Mouse (Mus musculus) hindbrain, embryonic 15.5 days (tissue): ENCODE measurements around the gene Gm8909. TPM values are rescaled to one million over a fixed set of nuclear protein-coding genes. Genes with fewer than 3 reads are reported as not detected.
"Not testable (repeated sequence)": the region's sequence is repeated elsewhere in the genome, so short reads cannot be mapped to it uniquely, and the experiment has no call there.

Experiments used
- ATAC-seq: fragments of 200-750 bp; cut with Nextera tagmentation; 2 replicates; pipeline ENCODE4 v1.8.0; 2017; ENCODE audit warnings: low read depth, moderate number of reproducible peaks, moderate TSS enrichment; ENCODE audit not compliant: low FRiP score
- H3K27ac ChIP-seq: fragments of 300-500 bp; sonication (generic); replicated peaks from 2 replicates; pipeline ENCODE4 v1.5.1; 2015; ENCODE audit warnings: mild to moderate bottlenecking, inconsistent platforms
- H3K27me3 ChIP-seq: fragments of 300-500 bp; sonication (generic); 2 replicates; pipeline ENCODE4 v1.6.1; 2015; ENCODE audit warnings: control low read depth, inconsistent platforms
- H3K36me3 ChIP-seq: fragments of 300-500 bp; sonication (generic); 2 replicates; pipeline ENCODE4 v1.6.1; 2015; ENCODE audit warnings: control low read depth, inconsistent platforms
- H3K4me1 ChIP-seq: fragments of 300-500 bp; sonication (generic); replicated peaks from 2 replicates; pipeline ENCODE4 v1.6.1; 2015; ENCODE audit warnings: control low read depth, inconsistent platforms
- H3K4me2 ChIP-seq: fragments of 300-500 bp; sonication (generic); 2 replicates; pipeline ENCODE4 v1.6.1; 2015; ENCODE audit warnings: moderate library complexity, mild to moderate bottlenecking, inconsistent platforms
- H3K4me3 ChIP-seq: fragments of 300-500 bp; sonication (generic); 2 replicates; pipeline ENCODE4 v1.5.1; 2015; ENCODE audit warnings: mild to moderate bottlenecking, inconsistent platforms
- H3K9ac ChIP-seq: fragments of 300-500 bp; sonication (generic); 2 replicates; pipeline ENCODE4 v1.6.1; 2015; ENCODE audit warnings: inconsistent platforms
- H3K9me3 ChIP-seq: fragments of 300-500 bp; sonication (generic); 2 replicates; pipeline ENCODE4 v1.6.1; 2016; ENCODE audit warnings: control low read depth, inconsistent platforms
- WGBS: fragments of 180-500 bp; shearing (Covaris S2); methylation state at CpG from one replicate; pipeline ENCODE4 v1.1.7; 2015; 5-methylcytosine and 5-hydroxymethylcytosine counted together
- polyA plus RNA-seq: library from polyadenylated mRNA; unstranded; fragments of >200 nt; fragmentation: Nextera tagmentation; extraction: Ambion mirVana; gene quantifications from 2 replicates; pipeline ENCODE4 v1.2.1, GENCODE M21; 2015

The Gm8909 gene
- polyA plus RNA-seq, 1 experiment from 2014 or later = not detected

DNA sequence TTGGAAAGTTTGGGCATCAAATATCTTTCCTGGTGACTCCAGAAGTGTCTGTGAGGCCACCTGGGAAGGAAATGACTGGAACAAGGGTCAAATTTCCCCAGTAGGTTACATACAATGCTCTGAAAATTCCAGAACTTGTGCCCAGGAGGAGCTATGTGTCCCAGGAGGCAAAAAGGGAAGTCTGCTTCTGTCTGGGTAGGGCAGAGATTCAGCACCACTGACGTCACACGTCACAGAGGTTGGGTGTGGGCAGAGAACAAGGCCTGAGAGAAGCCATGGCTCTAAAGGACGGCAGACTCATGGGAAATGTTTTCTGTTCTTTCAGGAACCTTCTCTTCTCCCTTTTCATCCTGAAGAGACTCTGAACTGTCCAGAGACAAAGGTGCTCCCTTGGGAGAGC is 19.2 kb upstream of the Gm8909 start:
- no peaks in the 10 kb centered on the region for H3K9me3 ChIP-seq
- 65% methylated on average over 3 of the region's 3 CpGs for WGBS
- no peak overlapping the region for H3K4me2 ChIP-seq
- H3K27me3 ChIP-seq = peaks cover 32% of the 10 kb centered on the region
- no peaks in the 10 kb centered on the region for H3K4me1 ChIP-seq
- ATAC-seq = no peak
- no peak overlapping the region for H3K27ac ChIP-seq
- no peak overlapping the region for H3K9ac ChIP-seq
- H3K36me3 ChIP-seq = no peaks in the 10 kb centered on the region
- H3K4me3 ChIP-seq = no peak overlapping the region

DNA sequence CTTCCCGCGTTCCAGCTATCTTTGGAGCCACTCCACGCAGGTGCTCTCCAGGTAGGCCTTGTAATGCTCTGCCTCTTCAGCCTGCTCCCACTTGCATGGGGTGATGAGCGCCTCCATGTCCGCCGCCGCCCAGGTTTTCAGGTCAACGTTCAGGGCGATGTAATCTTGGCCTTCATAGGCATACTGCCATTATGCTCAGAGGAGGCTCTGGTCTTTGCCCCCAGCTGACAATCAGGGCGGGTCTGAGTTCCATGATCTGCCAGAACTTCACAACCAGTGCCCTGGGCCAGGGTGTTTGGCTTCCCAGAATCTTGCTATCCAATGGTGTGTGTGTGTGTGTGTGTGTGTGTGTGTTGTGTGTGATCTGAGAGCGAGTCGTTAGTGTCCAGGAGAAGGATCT is 13.9 kb upstream of the Gm8909 start:
- H3K4me1 ChIP-seq = peaks cover 4% of the 10 kb centered on the region
- 76% methylated on average over 12 of the region's 12 CpGs for WGBS
- H3K9ac ChIP-seq = no peak overlapping the region
- H3K4me2 ChIP-seq = no peak overlapping the region
- H3K27ac ChIP-seq = no peak overlapping the region
- H3K27me3 ChIP-seq = peaks cover 30% of the 10 kb centered on the region
- no peak overlapping the region for H3K4me3 ChIP-seq
- H3K36me3 ChIP-seq = no peaks in the 10 kb centered on the region
- ATAC-seq = no peak
- no peaks in the 10 kb centered on the region for H3K9me3 ChIP-seq

DNA sequence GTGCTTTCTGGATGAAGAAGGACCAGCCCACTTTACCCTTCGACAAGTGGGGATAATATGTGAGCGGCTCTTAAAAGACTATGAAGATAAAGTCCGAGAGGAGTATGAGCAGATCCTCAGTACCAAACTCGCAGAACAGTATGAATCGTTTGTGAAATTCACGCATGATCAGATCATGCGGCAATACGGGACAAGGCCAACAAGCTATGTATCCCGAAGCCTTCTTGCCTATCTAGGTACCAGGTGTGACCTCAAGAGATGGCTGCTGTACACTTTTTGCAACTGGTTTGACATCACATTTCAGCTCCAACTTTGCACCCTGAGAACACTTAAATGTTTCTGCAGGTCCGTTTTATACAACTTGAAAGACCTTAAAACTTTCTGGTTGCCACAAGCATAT is 11.1 kb upstream of the Gm8909 start:
- H3K36me3 ChIP-seq, H3K9me3 ChIP-seq, ATAC-seq, H3K9ac ChIP-seq, H3K27ac ChIP-seq, H3K4me1 ChIP-seq: not testable (repeated sequence)
- 9% methylated on average over 10 of the region's 10 CpGs for WGBS
- Histone ChIP-seq H3K4me3 (peak overlapping the region; percentile 35), H3K4me2 (peak overlapping the region; percentile 58), H3K27me3 (peaks cover 27% of the 10 kb centered on the region)

DNA sequence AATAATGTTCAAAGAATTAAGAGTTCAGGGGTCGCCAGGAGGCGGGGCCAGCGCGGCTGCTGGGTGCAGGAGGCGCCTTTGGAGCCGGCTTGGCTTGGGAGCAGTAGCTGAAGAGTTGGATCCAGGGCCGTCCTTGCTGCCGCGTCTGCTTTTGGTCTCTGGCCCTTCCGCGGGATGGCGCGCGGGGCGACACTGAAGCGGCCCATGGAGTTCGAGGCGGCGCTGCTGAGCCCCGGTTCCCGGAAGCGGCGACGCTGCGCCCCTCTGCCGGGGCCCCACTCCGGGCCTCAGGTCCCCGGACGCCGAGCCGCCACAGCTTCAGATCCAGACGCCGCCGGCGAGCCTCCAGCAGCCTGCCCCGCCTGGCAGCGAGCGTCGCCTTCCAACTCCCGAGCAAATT is 10.6 kb upstream of the Gm8909 start:
- under 1% methylated on average over 40 of the region's 40 CpGs for WGBS
- H3K9ac ChIP-seq, H3K4me1 ChIP-seq, H3K9me3 ChIP-seq, ATAC-seq, H3K27ac ChIP-seq, H3K36me3 ChIP-seq: not testable (repeated sequence)
- Histone ChIP-seq H3K27me3 (peaks cover 27% of the 10 kb centered on the region), H3K4me2 (peak overlapping the region; percentile 58), H3K4me3 (peak overlapping the region; percentile 35)

DNA sequence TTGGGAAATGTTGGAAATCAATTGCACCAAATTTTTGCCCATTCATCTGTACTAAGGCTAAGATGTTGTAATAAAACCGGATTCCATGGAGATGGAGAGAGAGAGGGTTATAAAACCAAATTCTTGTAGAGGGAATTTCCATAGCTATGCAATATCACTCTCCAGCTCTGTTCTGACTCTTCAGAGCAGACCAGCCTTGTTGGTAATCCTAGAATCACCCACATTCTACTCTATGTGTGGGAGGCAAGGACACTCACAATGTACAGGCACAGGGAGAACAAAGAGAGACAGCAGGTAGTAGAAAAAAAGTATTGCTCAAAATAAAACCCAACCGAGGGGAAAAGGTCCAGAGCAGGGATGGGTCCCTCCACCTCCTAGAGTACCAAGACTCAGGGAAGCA is 7.8 kb upstream of the Gm8909 start:
- ATAC-seq, H3K4me3 ChIP-seq, H3K27ac ChIP-seq, H3K36me3 ChIP-seq, H3K4me1 ChIP-seq, H3K9me3 ChIP-seq, H3K9ac ChIP-seq, H3K4me2 ChIP-seq: not testable (repeated sequence)
- H3K27me3 ChIP-seq = peaks cover 12% of the 10 kb centered on the region
- no CpG with 5 or more reads among the region's 2 CpGs for WGBS

DNA sequence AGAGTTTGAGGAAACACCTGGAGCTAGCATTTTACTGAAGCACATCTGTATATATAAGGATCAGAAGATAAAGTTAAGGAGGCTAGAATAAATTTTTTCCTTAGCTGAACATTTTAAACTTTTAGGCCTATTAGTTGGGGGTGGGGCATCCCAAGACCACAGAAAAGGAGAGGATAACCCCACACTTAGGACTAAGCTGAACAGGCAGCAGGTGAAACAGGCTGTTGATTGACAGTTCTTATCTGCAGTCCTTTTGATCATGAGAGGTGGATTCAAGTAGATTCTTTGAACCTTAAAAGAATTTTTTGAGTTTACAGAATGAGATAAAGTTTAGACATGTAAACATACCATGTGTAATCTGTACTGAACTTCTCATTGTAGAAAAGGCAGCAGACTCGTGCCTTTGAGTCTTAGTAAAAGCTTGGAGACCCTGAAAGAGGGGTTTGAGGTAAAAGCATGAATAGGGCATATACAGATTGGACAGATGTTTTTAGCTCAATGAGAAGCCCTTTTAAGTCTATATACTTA is 2.0 kb upstream of the Gm8909 start:
- Histone ChIP-seq H3K9ac (no peak overlapping the region), H3K27me3 (peaks cover 45% of the 10 kb centered on the region), H3K9me3 (no peaks in the 10 kb centered on the region), H3K27ac (no peak overlapping the region), H3K36me3 (no peaks in the 10 kb centered on the region), H3K4me3 (no peak overlapping the region), H3K4me1 (peaks cover 3% of the 10 kb centered on the region; the same call in 1 of the 2 replicates), H3K4me2 (no peak overlapping the region)
- 68% methylated on average over 1 of the region's 1 CpGs for WGBS
- ATAC-seq = no peak

DNA sequence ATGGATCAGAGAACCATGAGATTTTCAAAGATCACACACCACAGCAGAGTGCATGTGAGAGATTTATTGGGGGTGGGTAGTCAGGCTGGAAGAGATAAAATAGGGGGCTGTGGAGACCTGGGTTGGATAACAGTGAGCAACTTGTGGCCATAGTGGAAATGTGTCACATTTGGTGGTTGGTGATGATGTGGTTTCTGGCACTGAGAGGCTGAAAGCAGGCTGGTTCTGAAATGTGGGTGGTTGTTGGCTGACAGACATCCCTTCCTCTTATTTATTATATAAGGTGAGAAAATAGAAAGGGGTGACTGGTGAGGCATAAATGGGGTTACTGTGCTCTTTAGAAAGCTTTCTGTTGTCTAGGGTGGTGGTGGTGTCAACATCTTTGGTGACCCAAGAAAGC is 1.4 kb upstream of the Gm8909 start:
- no peak overlapping the region for H3K4me2 ChIP-seq
- no peak overlapping the region for H3K27ac ChIP-seq
- no peak overlapping the region for H3K4me3 ChIP-seq
- no peaks in the 10 kb centered on the region for H3K9me3 ChIP-seq
- H3K9ac ChIP-seq = no peak overlapping the region
- peaks cover 3% of the 10 kb centered on the region; the same call in 1 of the 2 replicates for H3K4me1 ChIP-seq
- no peaks in the 10 kb centered on the region for H3K36me3 ChIP-seq
- peaks cover 51% of the 10 kb centered on the region for H3K27me3 ChIP-seq
- no peak for ATAC-seq

DNA sequence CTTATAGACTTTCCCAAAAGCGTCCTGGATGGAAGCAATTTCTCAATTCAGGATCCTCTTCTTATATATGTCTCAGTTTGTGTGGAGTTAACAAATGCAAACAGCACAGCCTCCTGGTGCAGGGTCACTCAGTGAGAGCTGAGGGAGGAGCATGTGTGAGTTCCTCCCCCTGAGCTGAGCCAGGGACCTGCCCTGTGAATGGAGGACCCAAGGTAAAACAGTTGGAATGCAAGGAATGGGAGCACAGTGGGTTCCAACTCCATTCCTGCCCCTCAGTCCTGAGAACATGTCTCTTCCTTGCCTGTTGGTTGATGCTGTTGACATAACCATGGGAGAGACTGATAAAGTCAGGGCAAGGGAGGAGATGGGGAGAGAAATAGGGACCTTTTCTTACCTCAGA is 757 bp upstream of the Gm8909 start:
- H3K27ac ChIP-seq, H3K36me3 ChIP-seq, H3K4me1 ChIP-seq, H3K4me2 ChIP-seq, H3K9ac ChIP-seq, H3K9me3 ChIP-seq, H3K4me3 ChIP-seq, ATAC-seq: not testable (repeated sequence)
- H3K27me3 ChIP-seq = peaks cover 57% of the 10 kb centered on the region
- WGBS = 33% methylated on average over 1 of the region's 1 CpGs

DNA sequence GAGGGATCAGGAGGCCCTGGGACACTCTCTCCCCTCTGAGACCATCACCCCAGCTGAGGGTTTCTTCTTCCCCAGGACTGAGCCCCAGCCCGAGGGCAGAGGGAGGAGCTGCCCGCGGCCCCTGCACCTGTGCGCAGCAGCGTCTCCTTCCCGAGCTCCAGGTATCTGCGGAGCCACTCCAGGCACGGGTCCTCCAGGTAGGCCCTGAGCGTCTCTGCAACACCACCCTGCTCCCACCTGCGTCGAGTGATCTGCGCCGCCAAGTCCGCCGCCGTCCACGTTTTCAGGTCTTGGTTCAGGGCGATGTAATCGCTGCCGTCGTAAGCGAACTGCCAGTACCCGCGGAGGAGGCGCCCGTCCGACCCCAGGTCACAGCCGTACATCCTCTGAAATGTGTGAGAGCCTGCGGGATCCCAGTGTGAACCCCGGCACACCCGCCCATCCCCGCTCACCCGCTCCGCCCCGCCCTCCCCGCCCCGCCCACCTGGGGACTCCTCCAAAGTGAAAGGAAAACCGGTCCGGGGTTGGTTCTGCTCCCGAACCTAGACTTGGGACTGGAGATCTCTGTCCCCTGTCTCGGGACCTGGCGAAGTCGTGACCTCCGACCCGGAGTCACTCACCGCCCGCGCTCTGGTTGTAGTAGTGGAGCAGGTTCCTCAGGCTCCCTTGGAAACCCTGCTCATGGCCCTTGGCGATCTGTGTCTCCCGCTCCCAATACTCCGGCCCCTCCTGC is 865 bp downstream of the Gm8909 start:
- Histone ChIP-seq H3K4me1 (peaks cover 3% of the 10 kb centered on the region; the same call in 1 of the 2 replicates), H3K27me3 (peaks cover 73% of the 10 kb centered on the region), H3K27ac (no peak overlapping the region), H3K9ac (no peak overlapping the region), H3K4me3 (peak overlapping the region; percentile 23), H3K36me3 (no peaks in the 10 kb centered on the region), H3K4me2 (peak overlapping the region; percentile 42), H3K9me3 (no peaks in the 10 kb centered on the region)
- under 1% methylated on average over 51 of the region's 51 CpGs for WGBS
- ATAC-seq = no peak

DNA sequence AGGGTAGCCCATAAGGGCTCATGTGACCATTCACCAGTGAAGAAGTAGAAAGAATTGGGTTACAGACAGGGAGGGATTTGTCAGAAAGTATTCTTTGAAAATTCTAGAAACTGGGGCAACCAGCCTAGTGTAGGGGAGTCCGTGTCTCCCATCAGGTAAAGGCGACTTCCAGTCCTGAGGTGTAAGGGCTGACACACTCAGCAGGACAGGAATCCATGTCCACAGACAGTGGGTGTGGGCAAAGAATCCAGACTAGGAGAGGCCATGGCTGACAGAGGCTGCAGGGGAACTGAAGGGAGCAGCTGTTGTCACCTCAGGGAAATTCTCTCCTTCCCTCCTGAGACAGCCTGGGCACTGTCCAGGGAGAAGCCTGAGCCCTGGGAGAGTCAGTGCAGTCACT is 1.4 kb downstream of the Gm8909 start:
- H3K9me3 ChIP-seq, H3K4me2 ChIP-seq, H3K4me3 ChIP-seq, H3K36me3 ChIP-seq, H3K27ac ChIP-seq, H3K4me1 ChIP-seq, H3K9ac ChIP-seq, ATAC-seq: not testable (repeated sequence)
- peaks cover 78% of the 10 kb centered on the region for H3K27me3 ChIP-seq
- 21% methylated on average over 2 of the region's 2 CpGs for WGBS

DNA sequence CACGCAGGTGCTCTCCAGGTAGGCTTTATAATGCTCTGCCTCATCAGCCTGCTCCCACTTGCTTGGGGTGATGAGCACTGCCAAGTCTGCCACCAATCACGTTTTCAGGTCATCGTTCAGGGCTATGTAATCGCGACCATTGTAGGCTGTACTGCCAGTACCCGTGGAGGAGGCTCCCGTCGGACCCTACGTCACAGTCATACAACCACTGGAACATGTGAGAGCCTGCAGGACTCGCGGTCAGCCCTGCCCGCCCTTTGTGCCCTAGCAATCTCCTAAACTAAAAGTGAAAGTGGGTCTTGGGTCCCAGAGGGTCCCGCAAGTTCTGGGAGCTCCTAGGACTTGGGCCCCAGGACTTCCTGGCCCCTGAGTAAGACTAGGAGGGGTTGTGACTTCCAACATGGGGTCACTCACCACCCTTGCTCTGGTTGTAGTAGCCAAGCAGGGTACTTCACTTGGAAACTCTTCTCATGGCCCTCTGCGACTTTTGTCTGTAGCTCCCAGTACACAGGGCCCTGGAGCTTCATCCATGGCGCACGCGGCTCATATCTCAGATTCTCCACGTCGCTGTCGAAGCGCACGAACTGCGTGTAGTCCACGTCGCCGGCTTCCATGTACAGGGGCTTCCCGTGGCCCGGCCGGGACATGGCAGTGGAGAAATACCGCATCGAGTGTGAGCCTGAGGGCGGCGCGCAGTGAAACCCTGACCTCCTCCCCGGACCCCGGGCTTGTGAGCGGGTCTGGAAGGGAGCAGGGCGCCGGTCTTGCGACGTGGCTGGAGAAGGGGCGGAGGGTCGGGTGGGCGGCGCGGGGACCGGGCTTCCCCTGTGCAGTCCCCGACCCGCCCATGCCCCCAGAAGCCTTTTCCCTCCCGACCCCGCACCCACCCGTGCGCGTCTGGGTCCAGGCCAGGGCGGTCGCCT is 6.9 kb downstream of the Gm8909 start:
- Histone ChIP-seq H3K27me3 (peaks cover 76% of the 10 kb centered on the region), H3K9me3 (no peaks in the 10 kb centered on the region), H3K27ac (no peak overlapping the region), H3K4me3 (no peak overlapping the region), H3K4me1 (peaks cover 10% of the 10 kb centered on the region), H3K9ac (no peak overlapping the region), H3K36me3 (no peaks in the 10 kb centered on the region), H3K4me2 (peak overlapping the region; percentile 29; the same call in 1 of the 2 replicates)
- 3% methylated on average over 56 of the region's 56 CpGs for WGBS
- no peak for ATAC-seq

DNA sequence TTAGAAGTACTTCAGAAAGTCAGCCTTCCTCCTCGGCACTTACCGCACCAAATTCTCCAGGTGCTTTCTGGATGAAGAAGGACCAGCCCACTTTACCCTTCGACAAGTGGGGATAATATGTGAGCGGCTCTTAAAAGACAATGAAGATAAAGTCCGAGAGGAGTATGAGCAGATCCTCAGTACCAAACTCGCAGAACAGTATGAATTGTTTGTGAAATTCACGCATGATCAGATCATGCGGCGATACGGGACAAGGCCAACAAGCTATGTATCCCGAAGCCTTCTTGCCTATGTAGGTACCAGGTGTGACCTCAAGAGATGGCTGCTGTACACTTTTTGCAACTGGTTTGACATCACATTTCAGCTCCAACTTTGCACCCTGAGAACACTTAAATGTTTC is 10.1 kb downstream of the Gm8909 start:
- not testable (repeated sequence) for H3K9me3 ChIP-seq, H3K27ac ChIP-seq, ATAC-seq, H3K9ac ChIP-seq, H3K36me3 ChIP-seq
- Histone ChIP-seq H3K27me3 (peaks cover 73% of the 10 kb centered on the region), H3K4me3 (peak overlapping the region; percentile 22), H3K4me2 (peak overlapping the region; percentile 61), H3K4me1 (peaks cover 10% of the 10 kb centered on the region)
- 10% methylated on average over 11 of the region's 11 CpGs for WGBS
